Mouse (Mus musculus): ENCODE results near the gene Prpf8.
"Not testable (repeated sequence)": the region's sequence is repeated elsewhere in the genome, so short reads cannot be mapped to it uniquely, and the experiment has no call there.

Prpf8 gene

DNA sequence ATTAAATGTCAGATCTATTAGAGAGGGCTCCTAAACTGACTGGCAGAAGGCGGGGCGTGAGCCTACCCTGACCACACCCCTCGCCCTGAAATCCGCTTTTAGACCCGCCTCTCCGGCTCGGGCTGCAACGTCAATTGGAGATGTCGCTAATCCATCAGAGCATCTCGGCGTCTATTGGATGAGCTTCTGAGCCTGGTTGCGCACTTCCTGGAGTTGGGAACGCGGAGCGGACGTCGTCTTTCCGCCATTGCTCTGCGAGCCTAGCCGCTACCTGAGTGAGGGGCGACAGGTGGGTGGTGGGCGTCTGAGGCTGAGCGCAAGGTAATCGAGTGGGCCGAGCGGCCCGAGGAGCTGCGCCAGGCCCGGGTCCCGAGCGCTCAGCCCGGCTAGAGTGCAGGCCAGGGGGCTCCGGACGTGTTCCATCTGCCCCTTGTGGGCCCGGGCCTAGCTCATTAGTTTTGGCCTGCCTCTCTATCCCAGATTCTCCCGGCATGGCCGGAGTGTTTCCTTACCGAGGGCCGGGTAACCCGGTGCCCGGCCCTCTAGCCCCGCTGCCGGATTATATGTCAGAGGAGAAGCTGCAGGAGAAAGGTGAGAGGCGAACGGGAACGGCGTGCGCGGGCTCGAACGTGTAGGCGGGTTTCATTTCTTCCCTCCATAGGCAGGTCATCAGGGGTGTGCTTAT lies at the start of gene Prpf8:
Gene Prpf8, plus strand, starts transcription at position 216 of the 685 bp plus-strand sequence.
- peak; percentile 98 for DNase-seq

DNA sequence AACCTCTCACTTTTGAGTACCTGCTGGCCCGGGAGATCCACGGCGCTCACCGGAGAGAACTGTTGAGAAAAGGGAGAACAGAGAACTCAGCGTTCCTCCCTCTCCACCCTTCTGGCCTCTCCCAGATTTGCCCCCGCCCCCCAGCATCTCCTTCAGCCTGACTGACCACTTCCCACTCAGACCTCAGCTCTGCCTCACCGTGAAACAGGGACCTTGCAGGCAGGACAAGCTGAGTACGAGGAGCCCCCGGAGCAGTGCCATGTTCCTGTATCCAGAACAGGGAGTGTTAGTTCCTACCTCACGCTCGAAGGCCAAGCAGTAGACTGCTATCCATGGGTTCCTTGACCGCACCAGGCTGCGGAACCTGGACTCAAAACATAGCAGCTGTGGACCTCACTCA lies 48.4 kb upstream of the Prpf8 start:
- DNase-seq = no peak

DNA sequence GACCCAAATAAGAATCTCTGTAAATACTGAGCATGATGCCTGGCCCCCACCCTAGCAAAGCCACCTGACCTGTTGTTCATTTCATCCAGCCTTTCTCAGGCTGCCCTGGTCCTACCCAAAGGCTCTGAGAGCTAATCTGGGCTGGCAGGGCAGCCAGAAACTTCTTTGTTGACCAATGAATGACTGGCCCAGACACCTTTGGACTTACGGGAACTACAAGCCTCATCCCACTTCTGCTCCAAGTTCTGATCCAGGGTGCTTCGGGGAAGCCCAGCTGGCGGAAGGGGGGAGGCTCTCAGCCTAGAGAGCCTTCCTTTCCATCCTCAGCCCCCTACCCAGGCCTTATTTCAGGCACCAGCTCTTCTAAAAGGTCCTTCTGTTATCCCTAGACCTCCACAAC lies 47.8 kb upstream of the Prpf8 start:
- no peak for DNase-seq

DNA sequence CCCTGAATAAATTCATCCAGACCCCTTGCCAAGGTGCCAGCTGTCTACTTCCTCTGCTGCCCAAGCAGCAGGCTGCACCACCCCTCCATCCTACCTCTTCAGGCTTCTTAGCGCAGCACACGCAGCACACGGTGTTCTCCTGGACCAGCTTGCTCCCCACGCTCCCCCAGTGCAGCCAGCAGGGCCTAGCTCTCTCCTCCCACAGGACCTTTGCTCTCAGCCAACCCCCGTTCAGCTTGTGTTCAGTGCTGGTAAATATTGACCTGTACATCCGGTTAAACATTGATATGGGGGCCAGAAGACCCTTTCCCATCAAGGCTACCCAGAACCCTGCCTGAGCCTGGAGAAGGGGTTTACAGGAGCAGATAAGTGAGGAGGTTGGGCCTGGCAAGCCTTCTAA lies 47.3 kb upstream of the Prpf8 start, which contains the start of gene Serpinf2:
Gene Serpinf2, minus strand, starts transcription at position 229 of the 400 bp plus-strand sequence.
- DNase-seq = no peak

DNA sequence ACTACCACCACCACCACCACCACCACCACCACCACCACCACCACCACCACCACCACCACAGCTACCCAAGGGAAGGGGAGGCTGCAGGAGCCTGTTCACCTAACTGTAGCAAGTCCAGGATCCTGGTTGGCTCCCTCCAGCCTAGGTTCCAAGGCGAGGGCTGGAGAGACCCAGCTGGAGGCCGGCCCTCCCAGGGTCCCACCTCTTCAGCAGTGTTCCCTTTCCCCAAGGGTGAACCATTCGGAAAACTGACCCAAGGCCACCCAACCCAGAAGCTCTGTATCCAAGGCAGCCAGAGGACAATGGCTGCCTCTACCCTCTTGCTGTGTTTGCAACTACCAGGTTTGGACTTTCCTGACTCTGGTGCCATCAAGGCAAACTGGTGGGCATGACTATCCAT lies 46.7 kb upstream of the Prpf8 start:
- DNase-seq = no peak

DNA sequence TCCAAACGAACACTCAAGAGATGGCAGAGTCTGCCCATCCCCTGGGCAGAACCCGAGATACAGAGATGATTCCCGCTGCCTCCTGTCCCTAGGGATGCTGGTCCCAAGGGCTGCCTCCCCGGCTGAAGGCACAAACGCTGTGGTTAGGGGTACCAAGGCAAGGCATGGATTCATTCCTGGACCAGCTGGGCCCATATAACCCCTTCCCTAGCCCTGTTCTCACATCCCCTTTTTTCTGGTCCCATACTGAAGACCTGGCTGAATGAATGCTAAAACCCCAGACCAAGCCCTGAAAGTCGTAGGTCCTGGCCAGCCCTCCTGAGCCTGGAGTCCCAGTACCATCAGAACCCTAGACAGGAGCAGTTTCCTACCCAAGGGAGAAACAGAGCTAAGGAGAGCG lies 45.6 kb upstream of the Prpf8 start:
- DNase-seq = no peak

DNA sequence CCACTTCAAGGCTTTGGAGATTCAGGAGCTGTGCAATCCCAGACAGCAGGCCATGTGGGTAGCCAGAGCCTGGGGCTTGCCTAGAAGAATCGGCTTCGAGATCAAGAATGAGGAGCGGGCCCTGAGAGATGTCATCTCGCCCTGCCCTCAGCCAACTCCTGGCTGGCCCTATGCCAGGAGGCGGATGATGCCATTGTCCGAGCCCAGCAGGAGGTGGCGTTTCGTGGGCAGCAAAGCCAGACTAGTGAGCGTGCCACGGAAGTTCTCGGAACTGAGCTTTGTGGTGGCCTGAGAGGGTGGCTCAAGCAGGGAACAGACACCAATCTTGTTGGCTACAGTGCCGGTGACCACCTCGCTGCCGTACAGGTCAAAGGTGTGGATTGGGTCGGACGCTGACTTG lies 45.0 kb upstream of the Prpf8 start:
- DNase-seq = no peak

DNA sequence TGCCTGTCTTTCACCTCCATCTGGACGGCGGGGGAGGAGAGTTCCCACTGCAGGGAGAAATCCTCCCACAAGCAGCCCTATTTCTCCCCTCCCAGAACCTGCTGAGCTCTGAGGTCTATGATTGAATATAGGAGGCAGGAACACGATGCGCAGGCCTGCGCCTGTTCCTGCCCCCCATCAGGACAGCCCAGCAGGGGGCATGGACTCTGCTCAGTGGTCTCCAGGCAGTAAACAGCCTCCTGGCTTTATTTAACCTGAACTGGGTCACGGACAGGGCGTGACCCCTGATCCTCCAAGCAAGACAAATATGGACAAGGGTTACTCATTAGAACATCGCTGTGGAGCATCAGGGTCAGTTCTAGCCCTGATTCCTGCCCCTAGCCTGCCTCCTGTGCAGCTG lies 42.9 kb upstream of the Prpf8 start:
- no peak for DNase-seq

DNA sequence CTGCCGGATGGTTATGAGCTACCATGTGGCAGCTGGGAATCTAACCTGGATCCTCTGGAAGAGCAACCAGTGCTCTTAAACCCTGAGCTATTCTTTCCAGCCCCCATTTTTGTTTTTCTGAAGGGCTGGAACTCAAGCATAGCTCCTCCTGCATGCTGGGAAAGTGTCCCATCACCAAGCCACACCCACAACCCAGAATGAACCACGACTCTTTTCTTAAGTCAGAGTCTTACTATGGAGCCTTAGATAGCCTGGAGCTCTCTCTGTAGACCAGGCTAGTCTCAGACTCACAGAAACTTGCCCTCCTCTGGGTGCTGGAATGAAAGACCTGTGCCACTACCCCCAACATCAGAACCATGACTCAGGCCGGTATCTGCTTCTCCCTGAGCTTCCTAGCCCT lies 38.0 kb upstream of the Prpf8 start:
- no peak for DNase-seq

DNA sequence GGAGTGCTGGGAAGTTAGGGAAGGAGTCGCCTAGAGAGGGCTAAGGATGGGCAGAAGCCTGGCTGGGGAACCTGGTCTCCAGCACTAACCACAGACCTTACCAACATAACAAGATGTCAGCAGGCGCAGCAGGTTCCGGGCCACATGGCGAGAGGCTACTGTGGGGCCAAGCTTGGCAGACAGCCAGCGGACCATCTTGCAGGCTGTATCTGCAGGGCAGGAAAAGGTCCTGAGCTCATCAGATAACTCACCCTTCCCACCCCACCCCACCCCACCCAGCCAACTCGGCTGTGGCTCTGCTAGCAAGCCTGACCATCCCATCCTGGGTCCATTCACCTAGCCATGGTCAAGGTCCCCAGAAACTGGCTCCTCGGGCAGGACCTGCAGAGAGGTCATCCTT lies 36.9 kb upstream of the Prpf8 start:
- no peak for DNase-seq

DNA sequence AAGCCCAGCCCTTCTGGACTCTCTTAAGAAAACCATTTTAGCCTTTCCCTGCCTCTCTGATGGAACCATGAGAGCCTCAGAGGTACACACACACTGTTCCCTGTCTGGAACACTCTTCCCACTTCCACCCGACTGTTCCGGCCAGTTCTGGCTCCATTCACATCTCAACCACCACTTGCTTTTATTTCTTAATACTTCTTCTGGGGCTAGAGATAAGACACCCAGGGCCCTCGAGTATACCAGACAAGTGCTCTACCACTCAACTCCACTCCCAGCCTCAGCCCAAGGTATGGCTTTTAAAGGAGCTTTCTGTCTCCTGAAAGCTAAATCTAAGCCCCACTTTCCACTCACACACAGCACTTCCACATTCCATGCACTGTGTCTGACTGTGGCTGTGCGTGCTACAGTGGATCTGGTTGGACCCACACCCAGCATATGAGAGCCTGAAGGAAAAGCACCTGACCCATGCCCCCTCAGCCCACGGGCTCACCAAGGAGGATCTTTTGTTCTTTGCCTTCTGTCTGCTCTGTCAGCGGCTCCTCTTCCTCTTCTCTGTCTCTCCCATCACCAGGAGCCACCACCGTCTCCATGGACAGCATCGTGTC lies 36.2 kb upstream of the Prpf8 start:
- no peak for DNase-seq

DNA sequence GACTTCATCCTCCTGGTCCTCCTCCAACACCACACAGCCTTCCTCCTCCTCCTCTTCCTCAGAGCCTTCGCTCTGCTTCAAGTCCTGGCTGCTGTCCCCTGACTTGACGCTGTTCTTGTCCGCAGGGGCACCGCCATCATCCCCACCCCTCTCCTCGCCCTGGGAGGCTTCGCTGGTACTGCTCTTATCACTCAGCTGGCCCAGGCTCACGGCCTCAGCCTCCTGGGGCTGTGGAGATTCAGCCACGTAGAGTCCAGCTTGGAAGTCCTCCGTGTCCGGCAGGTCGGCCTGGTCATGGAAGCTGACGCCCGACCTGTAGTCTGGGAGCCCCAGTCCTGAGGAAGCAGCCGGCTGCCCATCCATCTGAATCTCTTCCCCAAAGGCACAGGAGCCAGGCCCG lies 35.7 kb upstream of the Prpf8 start:
- DNase-seq = no peak

DNA sequence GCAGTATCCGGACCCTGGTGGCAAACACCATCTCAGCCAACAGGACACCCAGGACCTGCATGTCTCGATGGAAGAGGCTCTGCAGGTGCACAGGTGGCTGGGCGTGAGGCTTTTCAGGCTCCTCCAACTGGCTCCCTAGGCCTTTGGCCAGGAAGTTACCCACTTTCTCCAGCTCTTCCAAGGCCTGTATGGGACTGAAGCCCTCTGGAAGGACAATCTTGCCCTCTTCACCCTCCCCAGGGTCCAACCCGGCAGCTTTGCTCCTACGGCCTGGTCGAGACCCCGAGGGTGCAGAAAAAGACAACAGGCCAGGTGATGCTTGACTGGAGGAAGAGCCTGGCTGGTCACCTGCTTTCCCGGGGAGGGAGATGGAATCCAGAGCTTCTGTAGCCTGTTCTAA lies 34.5 kb upstream of the Prpf8 start:
- no peak for DNase-seq

DNA sequence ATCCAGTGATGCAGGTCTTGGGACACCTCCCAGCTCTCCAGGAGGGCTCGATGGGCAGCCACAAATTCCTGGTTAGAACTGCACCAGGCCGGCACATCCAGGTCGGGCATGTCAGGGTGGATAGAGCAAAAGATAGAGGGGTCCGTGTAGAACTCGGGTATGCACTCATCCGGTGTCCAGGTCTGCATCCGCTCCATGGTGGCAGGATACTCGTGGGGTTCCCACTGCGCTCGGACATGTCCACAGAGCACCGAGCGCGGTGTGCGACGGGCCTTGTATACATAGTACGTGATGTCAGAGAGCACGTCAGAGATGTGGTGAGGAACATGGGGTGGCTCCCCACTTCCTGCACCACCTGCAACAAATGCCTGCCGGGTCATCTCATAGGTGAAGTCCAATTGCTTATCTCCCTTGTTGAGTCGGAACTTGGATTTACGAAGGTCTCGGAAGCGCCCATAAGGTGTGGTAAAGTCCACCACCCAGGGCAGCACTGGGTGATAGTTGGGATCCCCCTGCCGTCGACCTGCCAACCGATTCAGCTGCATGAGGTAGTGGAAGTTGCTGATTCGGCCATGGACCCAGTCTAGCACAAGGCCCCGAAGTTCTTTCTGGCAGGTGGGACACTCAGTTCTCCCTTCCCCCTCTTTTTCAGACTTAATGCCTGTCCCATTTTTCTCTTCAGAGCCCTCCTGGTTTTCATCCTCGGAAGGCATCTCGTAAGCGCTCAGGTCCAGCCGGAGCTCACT lies 33.6 kb upstream of the Prpf8 start:
- DNase-seq = no peak

DNA sequence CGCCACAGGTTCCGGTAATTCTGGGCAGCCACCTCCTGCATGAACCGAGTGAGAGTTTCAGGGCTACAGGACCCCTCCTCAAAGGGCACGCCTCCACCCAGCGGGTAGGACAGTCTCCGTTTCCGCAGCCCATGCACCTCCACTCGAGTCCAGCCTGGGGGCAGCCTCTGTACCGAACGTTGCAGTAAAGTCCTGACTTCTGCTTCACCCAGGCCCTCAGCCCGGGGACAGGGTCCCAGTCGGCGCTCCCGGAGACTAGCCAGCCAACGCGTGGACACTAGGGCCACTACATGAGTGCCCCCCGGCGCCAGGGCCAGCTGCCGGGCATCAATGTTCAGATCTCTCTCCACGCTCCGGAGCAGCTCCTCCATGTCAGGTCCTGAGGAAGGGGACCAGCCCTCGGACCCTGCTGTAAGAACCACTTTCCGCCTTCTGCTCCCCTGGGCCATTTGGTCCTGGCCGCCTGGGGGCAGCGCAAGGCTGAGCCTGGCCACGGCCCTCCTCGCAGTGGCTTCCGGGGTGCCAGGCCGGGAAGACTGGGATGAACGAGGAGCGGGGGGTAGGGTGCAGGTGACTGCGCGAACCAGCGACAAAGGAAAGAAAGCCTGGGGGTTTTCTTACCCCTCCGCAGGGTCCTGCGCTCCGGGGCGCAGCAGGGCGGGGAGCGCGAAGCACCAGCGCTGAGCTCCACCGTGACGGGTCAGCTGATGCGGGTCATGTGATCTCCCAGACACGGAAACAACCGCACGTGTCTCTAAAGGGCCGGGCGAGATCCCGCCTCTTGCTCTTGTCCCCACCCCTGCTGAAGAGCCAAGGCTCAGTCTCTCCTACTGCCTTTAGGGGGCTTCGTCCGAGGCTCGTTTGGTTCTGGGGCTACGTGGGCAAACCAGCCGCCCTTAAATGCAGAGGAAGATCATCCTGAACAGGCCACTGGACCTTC lies 32.4 kb upstream of the Prpf8 start, which contains the start of gene Wdr81:
Gene Wdr81, minus strand, starts transcription at position 727 of the 940 bp plus-strand sequence.
- DNase-seq = peak; percentile 86

DNA sequence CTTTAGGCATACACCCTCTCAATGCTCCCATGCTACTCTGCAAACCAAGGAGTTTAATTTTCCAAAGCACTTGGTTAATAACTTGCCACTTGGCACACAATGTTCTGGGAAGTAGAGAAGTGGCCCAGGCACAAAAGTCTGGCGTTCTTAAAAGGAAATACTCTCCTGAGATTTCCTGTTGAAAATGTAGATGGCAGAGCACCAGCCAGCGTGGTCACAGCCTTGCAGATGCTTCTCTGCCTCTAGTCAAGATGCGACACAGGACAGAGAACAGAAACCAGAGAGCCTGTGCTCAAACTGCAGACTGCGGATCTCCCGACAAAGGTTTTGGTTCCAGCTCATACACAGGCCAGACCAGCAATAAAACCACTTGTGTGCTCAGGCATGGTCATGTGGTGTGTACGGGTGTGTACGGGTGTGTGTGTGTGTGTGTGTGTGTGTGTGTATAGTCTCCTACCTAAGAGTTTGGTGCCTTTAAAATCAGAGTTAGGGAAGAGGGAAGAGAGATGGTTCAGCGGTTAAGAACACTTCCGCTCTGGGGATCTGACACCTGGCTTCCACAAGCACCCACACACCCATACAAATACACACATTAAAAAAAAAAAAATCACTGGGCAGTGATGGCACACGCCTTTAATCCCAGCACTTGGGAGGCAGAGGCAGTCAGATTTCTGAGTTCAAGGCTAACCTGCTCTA lies 31.4 kb upstream of the Prpf8 start:
- peak; percentile 26 for DNase-seq

DNA sequence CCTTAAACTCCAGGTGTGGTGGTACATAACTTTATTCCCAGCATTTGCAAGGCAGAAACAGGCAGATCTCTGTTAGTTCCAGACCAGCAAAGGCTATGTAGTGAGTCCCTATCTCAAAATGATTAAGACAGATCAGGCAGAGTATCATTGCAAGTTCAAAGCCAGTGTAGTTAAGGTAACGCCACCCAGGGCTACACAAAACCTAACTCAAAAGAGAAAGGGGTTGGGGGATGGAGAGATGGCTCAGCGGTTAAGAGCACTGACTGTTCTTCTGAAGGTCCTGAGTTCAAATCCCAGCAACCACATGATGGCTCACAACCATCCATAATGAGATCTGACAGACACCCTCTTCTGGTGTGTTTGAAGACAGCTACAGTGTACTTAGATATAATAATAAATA lies 30.6 kb upstream of the Prpf8 start:
- DNase-seq = not testable (repeated sequence)

DNA sequence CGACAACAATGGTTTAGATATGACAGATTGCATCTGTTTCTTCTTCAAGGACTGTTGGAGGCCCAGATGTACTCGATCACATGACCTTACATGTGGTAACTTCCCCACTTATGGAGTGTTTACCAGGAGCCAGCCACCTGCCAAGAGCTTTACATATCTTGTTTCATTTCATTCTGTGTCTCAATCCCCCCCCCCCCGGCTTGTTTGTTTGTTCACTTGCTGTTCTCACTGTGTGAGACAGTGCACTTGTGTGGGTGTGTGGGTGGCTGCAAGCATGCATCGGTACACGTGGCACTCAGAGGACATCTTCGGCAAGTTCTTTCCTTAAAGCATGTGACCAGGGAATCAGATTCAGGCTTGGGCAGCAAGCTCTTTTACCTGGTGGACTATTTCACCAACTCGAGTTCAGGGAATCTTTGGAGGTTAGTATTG lies 30.2 kb upstream of the Prpf8 start:
- peak; percentile 26 for DNase-seq

DNA sequence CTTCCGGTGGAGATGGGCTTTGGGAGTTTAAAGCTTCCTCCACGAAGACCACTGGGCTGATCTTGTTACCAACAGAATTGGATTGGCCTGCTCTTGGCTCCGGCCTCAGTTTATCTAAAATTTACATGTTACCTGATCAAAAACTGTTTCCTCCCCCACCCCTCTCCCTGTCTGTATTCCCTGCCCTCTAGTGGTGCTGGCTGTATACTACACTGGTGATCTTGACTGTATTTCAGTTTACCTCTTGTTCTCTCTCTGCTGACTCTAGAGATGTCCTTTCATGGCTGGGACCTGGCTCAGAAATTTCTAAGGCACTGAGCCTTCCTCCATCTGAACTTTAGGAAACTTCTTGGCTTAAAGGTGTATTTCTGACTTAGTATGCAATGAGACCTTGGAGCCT lies 28.4 kb upstream of the Prpf8 start:
- peak; percentile 70 for DNase-seq

DNA sequence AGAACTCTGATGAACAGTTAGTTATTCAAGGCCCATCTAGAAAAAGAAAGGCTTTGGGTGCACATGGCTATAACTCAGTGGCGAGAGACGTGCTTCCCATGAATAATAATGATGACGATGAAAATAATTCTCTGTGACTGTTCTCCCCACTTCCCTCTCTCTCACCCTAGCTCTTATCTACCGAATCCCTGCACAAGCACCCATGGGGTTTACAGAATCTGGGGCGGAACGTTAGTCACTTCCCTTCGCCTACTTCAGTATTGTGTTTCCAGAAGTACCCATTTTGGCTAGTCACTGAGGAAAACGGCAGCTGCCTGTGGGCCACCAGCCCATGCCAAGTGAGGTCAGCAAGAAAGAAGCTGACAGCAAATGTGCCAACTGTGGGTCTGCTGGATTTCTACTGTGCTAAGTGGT lies 28.0 kb upstream of the Prpf8 start:
- DNase-seq = peak; percentile 33

DNA sequence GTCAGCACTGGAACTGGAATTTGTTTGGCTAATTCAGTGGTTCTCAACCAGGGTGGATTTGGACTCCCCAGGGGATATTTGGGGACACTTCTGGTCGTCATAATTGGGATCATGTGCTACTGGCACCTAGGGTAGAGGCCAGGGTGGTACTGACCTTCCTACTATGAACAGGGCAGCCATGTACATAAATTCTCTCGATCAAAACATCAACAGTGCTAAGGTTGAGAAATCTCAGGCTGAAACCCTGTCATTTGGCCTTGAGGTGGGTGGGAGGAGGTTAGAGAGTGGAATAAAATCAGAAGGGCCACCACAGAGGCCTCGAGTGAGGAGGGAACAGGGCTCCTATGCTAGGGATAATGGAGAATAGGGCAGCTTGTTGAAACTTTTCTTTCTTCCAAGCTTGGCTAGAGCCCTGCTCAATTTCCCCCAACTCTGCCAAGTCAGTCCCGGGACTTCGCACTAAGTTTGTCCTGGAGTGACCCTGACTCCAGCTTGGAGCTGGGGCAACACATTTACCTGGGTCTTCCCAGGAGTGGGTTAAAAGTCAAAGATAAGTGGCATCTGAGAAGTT lies 27.4 kb upstream of the Prpf8 start:
- DNase-seq = peak; percentile 14

DNA sequence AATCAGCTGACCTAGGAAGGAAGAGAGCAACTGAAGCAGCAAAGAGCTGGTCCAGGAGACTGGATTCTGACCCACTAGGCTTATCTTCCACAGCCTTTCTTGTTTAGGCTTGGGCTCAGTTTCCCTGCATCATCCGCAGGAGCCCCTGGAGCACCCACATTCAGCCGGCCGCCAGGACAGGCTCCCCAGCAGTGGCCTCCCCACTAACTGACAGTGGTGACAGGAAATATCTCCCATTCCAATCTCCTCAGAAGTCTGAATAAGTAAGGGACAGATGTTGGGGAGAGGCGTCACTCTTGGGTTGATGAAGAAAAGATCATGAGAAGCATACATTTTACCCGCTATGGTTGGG lies 26.9 kb upstream of the Prpf8 start:
- no peak for DNase-seq

All from thymus, postnatal 25 days (tissue).